Mouse (Mus musculus): Measurements from ENCODE around the gene Hmgcll1. TPM values are rescaled to one million over a fixed set of nuclear protein-coding genes. Genes with fewer than 3 reads are reported as not detected.

Gene Hmgcll1
- total RNA-seq, 2 experiments from 2014 or later = 0.07 to 0.18 TPM

Other genes with a start within 250 kb of the Hmgcll1 start
- 1 to 10 TPM; 1.4 to 1.7 TPM for gene Bmp5, start 239.5 kb upstream of the Hmgcll1 start, total RNA-seq (2021)
- gene Gfral, start 198.8 kb downstream of the Hmgcll1 start, total RNA-seq (2021) = not detected